Mouse (Mus musculus) heart, adult 8-10 months (tissue): ENCODE measurements around the gene H2-Eb2. TPM values are rescaled to one million over a fixed set of nuclear protein-coding genes. Genes with fewer than 3 reads are reported as not detected.

Experiments
- DNase-seq: peaks from one replicate; pipeline ENCODE4 v3.0.0; 2022; ENCODE audit warnings: low spot score
- total RNA-seq, 4 experiments: library from RNA; stranded (reverse); gene quantifications; 2 replicates each; pipeline ENCODE4 v1.2.4; 2022

Gene H2-Eb2
- total RNA-seq, 4 experiments from 2014 or later: not detected

DNA sequence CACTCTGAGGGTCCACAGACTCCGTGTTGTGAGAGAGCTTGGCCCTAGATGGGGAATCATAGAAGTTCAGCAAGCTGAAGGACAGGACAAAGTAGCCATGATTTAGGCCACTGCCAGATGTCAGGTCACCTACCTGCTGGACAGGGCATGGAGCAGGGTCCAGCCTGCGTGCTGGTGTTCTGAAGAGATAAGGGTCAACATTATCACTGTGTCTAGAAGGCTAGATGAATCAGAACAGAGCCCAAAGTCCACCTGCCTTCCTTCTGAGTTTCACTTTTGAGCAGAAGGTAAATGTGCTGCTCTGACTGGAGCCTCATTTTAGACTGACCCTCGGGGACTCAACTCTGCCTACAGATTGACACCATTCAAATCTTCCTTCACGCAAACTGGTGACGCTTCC lies 29.1 kb downstream of the H2-Eb2 start, which contains the start of gene Btnl2:
TSS of gene Btnl2 (plus strand) at position 284 of the 400 bp plus-strand sequence.
- DNase-seq: no peak

DNA sequence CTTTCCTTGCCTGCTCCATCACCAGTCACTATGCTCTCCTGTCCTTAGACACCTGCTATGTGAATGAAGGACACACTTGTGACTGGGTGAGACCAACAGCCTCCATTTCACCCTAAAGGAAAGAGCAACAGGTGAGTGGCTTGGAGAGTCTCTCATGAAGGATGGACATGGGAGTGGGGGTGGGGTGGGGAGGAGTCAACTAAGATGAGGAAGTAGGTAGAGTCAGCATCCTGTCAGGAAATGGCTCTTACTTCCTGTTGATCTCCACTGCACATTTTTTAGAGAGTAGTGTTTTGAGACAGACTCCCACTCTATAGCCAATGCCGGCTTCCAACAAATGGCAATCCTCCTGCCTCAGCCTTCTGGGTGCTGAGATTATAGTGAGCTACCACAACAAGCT lies 29.5 kb downstream of the H2-Eb2 start:
- no peak for DNase-seq

- no peak for DNase-seq
Observed at GRCm38 (mm10) chr17:34362954-34363546, 37.6 kb downstream of the H2-Eb2 start.

DNA sequence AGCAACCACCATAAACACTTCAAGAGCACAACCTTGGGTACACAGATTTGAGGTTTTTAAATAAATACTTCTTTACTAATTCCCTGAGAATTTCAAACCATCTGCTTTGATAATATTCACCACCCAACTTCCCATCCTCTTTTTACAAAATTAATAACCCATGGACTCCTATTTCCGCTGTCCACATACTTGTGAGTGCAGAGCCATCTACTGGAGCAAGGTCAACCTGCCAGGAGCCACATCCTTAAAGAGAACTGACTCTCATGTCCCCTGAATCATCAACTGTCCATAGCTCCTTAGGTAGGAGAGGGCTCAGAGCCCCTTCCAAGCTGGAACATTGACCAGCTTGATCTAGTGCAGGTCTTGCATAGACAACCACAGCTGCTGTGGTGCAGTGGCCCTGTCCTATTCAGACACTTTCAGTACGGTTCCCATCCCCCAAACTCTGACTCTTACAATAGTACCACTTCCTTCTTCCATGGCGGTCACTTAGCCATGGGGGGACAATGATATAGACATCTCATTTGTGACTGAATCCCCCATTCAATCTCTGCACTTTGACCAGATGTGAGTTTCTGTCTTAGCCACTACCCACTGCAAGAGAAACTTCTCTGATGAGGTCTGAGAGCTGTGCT lies 38.3 kb downstream of the H2-Eb2 start:
- DNase-seq: no peak

DNA sequence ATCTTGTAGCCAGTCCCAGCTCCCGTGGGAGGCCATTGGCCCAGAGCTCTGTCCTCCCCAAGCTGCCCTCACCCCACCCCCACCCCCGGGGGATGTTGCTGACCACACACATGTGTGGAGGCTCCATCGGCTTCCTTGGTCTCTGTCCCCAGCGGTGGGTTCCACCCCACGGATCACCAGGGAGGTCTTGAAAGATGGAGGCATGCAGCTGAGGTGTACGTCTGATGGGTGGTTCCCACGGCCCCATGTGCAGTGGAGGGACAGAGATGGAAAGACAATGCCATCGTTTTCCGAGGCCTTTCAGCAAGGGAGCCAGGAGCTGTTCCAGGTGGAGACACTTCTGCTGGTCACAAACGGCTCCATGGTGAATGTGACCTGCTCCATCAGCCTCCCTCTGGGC lies 39.6 kb downstream of the H2-Eb2 start:
- DNase-seq: no peak

- no peak for DNase-seq
Observed at GRCm38 (mm10) chr17:34370563-34370962, 45.1 kb downstream of the H2-Eb2 start.

GRCm38 (mm10) chr17:34373055-34373709 lies 47.7 kb downstream of the H2-Eb2 start:
- DNase-seq: no peak

DNA sequence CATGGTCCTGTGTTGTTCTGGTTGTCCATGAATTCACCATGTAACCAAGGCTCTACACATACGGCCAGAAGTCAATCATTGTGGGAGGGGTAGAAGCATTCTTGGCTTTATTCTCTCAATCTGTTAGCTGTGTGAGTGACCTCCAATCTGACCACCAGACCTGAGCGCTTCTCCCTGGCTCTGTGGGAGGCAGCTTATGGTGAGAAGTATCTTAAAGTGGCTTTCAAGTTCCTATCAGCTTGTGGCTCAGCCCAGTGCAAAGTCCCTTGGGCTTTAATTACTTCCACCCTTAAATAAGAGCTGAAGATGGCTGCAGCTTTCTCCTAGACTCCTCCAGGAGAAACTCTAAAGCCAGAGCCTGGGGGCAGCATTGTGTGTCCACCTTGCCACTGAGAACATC lies 51.4 kb downstream of the H2-Eb2 start, which contains the start of gene Btnl1:
TSS of gene Btnl1 (plus strand) at position 286 of the 400 bp plus-strand sequence.
- DNase-seq: no peak

GRCm38 (mm10) chr17:34377450-34378209 lies 52.2 kb downstream of the H2-Eb2 start:
- no peak for DNase-seq

DNA sequence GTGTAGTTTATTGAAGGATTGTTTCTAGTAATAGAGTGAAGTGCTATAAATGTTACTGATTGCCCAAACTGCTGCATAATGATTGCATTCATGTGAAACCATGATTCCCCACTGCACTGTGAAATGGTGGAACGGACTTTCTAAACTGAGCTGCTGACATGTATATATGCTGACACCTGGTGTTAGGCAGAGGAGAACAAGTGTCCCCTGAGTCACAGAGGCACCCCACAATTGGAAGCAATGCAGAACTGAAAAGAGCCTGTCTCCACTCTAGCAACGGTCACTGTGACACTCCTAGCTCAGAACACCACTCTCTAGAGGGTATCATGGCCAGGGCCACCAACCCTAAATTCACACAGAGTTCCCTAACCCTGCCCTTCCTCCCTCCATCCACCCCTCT lies 53.3 kb downstream of the H2-Eb2 start:
- no peak for DNase-seq

DNA sequence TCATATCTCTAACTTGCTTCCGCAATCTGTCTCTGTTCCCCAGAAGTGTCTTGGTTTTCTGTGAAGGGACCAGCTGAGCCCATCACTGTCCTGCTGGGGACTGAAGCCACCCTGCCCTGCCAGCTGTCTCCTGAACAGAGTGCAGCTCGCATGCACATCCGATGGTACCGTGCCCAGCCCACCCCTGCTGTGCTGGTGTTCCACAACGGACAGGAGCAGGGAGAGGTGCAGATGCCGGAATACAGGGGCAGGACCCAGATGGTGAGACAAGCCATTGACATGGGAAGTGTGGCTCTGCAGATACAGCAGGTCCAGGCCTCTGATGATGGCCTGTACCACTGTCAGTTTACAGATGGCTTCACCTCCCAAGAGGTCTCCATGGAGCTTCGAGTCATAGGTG lies 54.0 kb downstream of the H2-Eb2 start:
- no peak for DNase-seq

GRCm38 (mm10) chr17:34381876-34382275 lies 56.4 kb downstream of the H2-Eb2 start:
- DNase-seq: no peak

- DNase-seq: no peak
Observed at GRCm38 (mm10) chr17:34383212-34383611, 57.7 kb downstream of the H2-Eb2 start.

DNA sequence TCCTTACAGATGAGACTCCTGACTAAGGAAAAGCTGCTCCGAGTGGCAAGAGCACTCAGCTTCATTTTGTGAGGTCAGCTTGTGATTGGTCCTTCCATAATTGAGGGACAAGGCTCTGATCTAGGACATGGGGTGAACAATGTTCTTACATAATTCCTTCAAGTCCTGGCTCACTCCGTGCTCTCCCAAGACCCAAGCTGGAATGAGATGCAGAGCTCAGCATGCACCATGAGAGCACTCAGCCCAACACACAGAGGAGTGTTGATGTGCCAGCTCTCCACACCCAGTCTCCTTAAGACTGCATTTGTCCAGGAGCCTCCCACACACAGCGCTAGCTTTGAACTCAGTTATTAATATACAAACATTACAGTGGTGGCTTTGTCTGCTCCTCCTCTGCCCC lies 59.2 kb downstream of the H2-Eb2 start:
- no peak for DNase-seq

DNA sequence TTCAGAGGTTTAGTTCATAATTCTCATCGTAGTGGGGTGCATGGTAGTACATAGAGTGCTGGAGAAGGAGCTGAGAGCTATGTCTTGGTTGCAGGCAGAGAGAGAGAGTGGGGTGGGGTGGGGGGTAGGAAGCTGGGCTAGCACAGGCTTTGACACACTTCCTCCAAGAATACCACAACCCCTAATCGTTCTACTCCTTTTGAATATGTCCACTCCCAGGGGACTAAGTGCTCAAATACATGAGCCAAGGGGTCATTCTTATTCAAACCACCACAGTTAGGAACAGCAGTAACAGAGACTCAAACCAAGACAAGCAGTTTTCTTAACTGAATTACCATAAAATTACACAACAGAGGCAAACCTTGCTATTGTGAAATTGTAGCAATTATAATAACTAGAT lies 61.2 kb downstream of the H2-Eb2 start:
- DNase-seq: no peak

DNA sequence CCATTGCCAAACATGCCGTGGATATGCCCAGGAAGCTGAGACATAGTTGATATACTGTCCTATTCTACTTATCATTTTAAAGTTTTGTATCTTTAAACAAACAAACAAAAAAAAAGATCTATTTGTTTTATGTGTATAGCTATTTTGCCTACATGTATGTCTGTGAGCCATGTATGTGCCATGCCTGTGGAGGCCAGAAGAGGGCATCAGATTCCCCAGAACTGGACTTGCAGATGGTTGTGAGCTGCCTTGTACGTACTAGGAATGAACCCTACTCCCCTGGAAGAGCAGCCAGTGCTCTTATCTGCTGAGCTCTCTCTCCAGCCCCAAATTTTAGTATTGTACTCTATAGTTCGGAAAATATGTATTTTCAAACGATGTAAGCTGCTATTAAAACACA lies 63.0 kb downstream of the H2-Eb2 start:
- DNase-seq: no peak

Other genes with a start within 250 kb of the H2-Eb2 start
- under 1 TPM in 2 of 4 experiments, not detected in 2; 0.25 to 0.28 TPM for gene H2-Oa, start 233.3 kb upstream of the H2-Eb2 start, total RNA-seq
- gene H2-DMa, start 206.1 kb upstream of the H2-Eb2 start, total RNA-seq: 1 to 10 TPM; 2.2 to 3.9 (median 3.7) TPM
- 10 to 100 TPM; 61.0 to 75.7 (median 69.8) TPM for gene Brd2, start 203.0 kb upstream of the H2-Eb2 start, total RNA-seq
- gene H2-DMb2, start 182.4 kb upstream of the H2-Eb2 start, total RNA-seq: 1 to 10 TPM in 2 of 4 experiments, under 1 TPM in 2; 0.65 to 1.1 (median 0.97) TPM
- gene H2-DMb1, start 172.6 kb upstream of the H2-Eb2 start, total RNA-seq: 1 to 10 TPM; 1.8 to 3.0 (median 2.4) TPM
- gene Tap1, start 138.1 kb upstream of the H2-Eb2 start, total RNA-seq: 1 to 10 TPM; 4.4 to 5.6 (median 4.7) TPM
- gene Psmb9, start 137.9 kb upstream of the H2-Eb2 start, total RNA-seq: 10 to 100 TPM in 2 of 4 experiments, 1 to 10 TPM in 2; 6.9 to 12.9 (median 8.7) TPM
- gene Psmb8, start 127.9 kb upstream of the H2-Eb2 start, total RNA-seq: 10 to 100 TPM; 10.7 to 15.1 (median 12.8) TPM
- gene Tap2, start 122.1 kb upstream of the H2-Eb2 start, total RNA-seq: 10 to 100 TPM; 21.4 to 25.3 (median 24.6) TPM
- 1 to 10 TPM in 1 of 4 experiments, under 1 TPM in 3; 0.41 to 1.5 (median 0.51) TPM for gene H2-Ob, start 86.8 kb upstream of the H2-Eb2 start, total RNA-seq
- gene H2-Ab1, start 68.0 kb upstream of the H2-Eb2 start, total RNA-seq: 10 to 100 TPM; 13.2 to 19.1 (median 15.6) TPM
- 10 to 100 TPM; 15.7 to 28.3 (median 26.7) TPM for gene H2-Aa, start 37.8 kb upstream of the H2-Eb2 start, total RNA-seq
- 10 to 100 TPM; 15.1 to 32.1 (median 26.2) TPM for gene H2-Eb1, start 19.8 kb upstream of the H2-Eb2 start, total RNA-seq
- gene Btnl2, start 29.2 kb downstream of the H2-Eb2 start, total RNA-seq: under 1 TPM; 0.16 to 0.68 (median 0.49) TPM
- not detected for gene Btnl1, start 51.5 kb downstream of the H2-Eb2 start, total RNA-seq
- gene BC051142, start 73.2 kb downstream of the H2-Eb2 start, total RNA-seq: under 1 TPM in 2 of 4 experiments, not detected in 2; 0.34 to 0.79 TPM
- not detected for gene Btnl4, start 151.7 kb downstream of the H2-Eb2 start, total RNA-seq
- gene Btnl6, start 191.7 kb downstream of the H2-Eb2 start, total RNA-seq: not detected
- 10 to 100 TPM; 25.7 to 32.7 (median 28.6) TPM for gene Notch4, start 238.6 kb downstream of the H2-Eb2 start, total RNA-seq